Mouse (Mus musculus) A20 (cell line): ENCODE measurements around the gene 1600012H06Rik.
"Not testable (repeated sequence)": the region's sequence is repeated elsewhere in the genome, so short reads cannot be mapped to it uniquely, and the experiment has no call there.

Experiments used
- DNase-seq: peaks from one replicate; pipeline ENCODE4 v3.0.0-alpha.2; 2011; ENCODE audit warnings: low read depth, low spot score

1600012H06Rik gene

GRCm38 (mm10) chr17:14943729-14944059 is 710 bp downstream of the 1600012H06Rik start:
- peak; percentile 45 for DNase-seq

GRCm38 (mm10) chr17:14944551-14944950 is 1.6 kb downstream of the 1600012H06Rik start:
- DNase-seq = no peak

- DNase-seq = no peak
These were observed 6.3 kb downstream of the 1600012H06Rik start for GRCm38 (mm10) chr17:14949161-14949827.

- DNase-seq = peak; percentile 46
These were observed 10.5 kb downstream of the 1600012H06Rik start for GRCm38 (mm10) chr17:14953452-14953851.

- DNase-seq = no peak
These were observed 15.8 kb downstream of the 1600012H06Rik start for GRCm38 (mm10) chr17:14958686-14959327.

- peak; percentile 74 for DNase-seq
These were observed 17.0 kb downstream of the 1600012H06Rik start for GRCm38 (mm10) chr17:14959979-14960378.

GRCm38 (mm10) chr17:14960520-14960919 is 17.5 kb downstream of the 1600012H06Rik start:
- DNase-seq = peak; percentile 63

GRCm38 (mm10) chr17:14960951-14961556 is 18.1 kb downstream of the 1600012H06Rik start, which contains the start of gene Phf10:
Phf10 (minus strand) TSS chr17:14961273.
- peak; percentile 49 for DNase-seq

GRCm38 (mm10) chr17:14961557-14962154 is 18.7 kb downstream of the 1600012H06Rik start:
- DNase-seq = not testable (repeated sequence)

- not testable (repeated sequence) for DNase-seq
These were observed 25.5 kb downstream of the 1600012H06Rik start for GRCm38 (mm10) chr17:14968373-14968913.

GRCm38 (mm10) chr17:14977718-14978361 is 34.9 kb downstream of the 1600012H06Rik start:
- DNase-seq = not testable (repeated sequence)

- DNase-seq = not testable (repeated sequence)
These were observed 35.5 kb downstream of the 1600012H06Rik start, which contains the start of the genes 9030025P20Rik and Gm3417 for GRCm38 (mm10) chr17:14978362-14979038. 9030025P20Rik (plus strand) TSS chr17:14978468. Gm3417 (minus strand) TSS chr17:14978790.

GRCm38 (mm10) chr17:14990116-14990702 is 47.2 kb downstream of the 1600012H06Rik start:
- DNase-seq = not testable (repeated sequence)

GRCm38 (mm10) chr17:14992522-14993138 is 49.6 kb downstream of the 1600012H06Rik start:
- not testable (repeated sequence) for DNase-seq

- not testable (repeated sequence) for DNase-seq
These were observed 50.3 kb downstream of the 1600012H06Rik start for GRCm38 (mm10) chr17:14993139-14993832.

GRCm38 (mm10) chr17:14994140-14994539 is 51.2 kb downstream of the 1600012H06Rik start:
- DNase-seq = not testable (repeated sequence)

GRCm38 (mm10) chr17:15000047-15000446 is 57.1 kb downstream of the 1600012H06Rik start:
- not testable (repeated sequence) for DNase-seq

- not testable (repeated sequence) for DNase-seq
These were observed 66.1 kb downstream of the 1600012H06Rik start for GRCm38 (mm10) chr17:15009088-15009487.
